Mouse (Mus musculus): ENCODE results near the gene Gm20517.

Gm20517 gene

DNA sequence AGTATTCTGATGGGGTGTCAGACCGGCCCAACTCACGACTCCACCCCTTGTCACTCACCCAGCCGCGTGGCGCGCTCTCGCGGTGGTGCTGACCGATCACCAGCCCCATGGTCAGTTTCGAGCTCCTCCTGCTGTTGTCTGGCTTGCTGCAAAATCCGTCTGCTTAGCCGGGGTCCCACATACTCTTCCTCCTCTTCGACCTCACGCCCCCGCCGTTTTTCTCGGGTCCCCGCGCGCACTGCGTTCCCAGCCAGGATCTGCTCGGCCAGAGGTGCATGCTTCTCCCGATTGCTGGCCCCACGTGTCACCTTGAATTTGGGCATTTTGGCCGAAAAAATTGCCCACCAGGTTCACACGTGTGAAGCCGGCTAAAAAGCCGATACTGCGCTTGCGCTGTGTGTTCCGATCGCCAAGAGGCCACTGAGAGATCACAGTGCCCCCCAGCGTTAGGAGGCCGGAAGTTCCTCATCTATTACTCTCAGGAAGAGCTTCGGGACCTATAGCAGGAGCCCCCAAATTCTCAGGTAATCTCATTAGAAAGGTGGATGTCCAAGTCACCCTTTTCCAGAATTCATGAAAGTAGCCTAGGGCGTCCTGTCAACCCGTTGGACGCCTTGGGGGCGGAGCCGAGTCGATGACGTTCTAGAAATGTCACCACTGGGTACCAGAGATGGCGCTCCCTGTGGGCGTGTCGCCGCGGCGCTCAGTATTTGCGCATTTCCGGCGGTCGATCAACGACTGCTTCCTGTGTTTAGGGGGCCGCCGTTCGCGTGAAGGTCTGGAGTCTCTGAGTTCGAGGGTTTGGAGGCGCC, at the start of gene Gm20517, which contains the start of the genes Bysl and Med20:
Gm20517 (plus strand) TSS at position 741 of the 812 bp plus-strand sequence.
Bysl (minus strand) TSS at position 644 of the 812 bp plus-strand sequence.
Med20 (plus strand) TSS at position 734 of the 812 bp plus-strand sequence.
- DNase-seq (ENCODE audit: low read depth) = peak; percentile 98

DNA sequence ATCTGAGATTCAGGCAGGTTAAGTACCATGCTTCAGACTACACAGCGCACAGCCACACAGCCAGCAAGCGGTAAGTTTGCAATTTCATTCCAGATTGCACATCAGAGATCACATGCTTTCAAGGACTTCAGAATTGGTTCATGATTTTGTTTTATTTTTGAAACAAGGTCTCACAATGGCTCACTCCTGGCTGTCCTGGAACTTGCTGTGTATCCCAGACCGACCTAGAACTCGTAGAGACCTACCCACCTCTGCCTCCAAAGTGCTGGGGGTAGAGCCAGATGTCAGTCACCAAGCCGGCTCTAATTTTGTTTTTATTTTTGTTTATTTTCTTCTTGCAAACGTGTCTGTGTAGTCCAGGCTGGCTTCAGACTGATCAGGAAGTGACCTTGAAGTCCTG, 48.5 kb upstream of the Gm20517 start:
- no peak for DNase-seq (ENCODE audit: low read depth)

DNA sequence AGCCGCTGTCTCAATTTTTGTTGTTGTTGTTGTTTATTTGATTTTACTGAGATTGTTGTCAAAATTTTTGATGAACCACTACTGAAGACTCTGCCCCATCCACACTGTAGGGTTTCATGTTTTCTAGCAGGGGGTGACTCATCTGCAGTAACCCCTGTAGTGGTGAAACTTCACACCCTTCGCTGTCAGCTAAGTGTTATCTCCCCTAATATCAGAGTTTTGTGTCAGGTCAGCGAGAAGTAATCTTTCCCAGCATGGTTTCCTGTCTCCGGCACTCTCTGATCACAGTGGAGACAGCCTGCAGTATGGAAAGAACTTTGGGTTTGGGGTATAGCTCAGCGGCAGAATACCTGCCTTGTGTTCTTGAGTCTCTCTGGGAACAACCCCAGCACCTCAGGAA, 46.8 kb upstream of the Gm20517 start:
- DNase-seq (ENCODE audit: low read depth) = peak; percentile 95

DNA sequence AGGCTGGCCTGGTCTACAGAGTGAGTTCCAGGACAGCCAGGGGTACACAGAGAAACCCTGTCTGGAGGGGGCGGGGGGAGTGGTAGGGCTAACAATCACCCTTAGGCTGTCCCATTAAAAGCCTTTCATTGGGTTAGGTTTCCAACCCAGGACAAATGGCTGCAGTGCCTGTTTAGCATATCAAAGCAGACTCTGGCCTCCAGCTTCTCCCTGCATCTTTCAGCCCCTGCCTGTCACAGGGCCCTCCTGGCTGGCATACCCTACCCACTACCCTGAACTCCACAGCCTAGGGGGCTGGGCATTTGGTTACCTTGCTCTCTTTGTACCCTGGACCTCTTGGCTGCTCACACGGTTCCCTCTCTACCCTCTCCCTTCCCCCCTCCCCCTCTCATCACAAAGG, 45.3 kb upstream of the Gm20517 start:
- no peak for DNase-seq (ENCODE audit: low read depth)

DNA sequence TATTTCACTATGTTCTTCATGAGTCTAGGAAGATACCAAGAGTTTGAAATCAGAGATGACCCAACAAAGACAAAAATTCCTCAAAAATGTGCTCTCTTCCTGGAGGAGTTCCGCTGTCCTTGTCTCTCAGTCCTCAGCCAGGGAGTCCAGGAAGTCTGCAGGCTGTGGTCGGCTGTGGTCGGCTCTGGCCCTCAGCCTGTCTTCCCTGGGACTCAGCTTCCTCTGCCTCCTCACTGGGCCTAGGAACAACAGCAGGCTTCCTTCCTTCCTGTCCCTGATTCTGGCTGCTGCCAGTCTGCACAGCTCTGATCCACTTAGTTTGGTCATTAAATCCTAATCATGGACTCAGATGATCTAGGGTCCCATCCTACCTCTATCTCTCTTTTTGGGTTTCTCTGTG, 44.1 kb upstream of the Gm20517 start:
- peak; percentile 77 for DNase-seq (ENCODE audit: low read depth)

DNA sequence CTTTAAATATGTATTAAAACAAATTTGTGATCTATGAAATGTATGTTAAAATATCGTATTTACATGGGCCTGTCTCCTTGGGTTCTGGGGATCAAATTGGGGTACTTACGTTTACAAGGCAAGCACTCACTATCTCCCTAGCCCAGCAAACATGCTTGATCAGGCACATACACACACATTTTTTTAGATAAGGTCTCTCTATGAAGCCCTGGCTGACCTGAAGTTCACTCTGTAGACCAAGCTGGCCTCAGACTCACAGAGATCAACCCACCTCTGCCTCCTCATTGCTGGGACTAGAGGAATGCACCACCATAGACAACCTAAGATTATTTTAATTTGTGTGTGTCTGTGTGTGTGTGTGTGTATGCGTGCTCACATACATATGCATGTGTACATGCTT, 43.0 kb upstream of the Gm20517 start:
- DNase-seq (ENCODE audit: low read depth) = no peak

DNA sequence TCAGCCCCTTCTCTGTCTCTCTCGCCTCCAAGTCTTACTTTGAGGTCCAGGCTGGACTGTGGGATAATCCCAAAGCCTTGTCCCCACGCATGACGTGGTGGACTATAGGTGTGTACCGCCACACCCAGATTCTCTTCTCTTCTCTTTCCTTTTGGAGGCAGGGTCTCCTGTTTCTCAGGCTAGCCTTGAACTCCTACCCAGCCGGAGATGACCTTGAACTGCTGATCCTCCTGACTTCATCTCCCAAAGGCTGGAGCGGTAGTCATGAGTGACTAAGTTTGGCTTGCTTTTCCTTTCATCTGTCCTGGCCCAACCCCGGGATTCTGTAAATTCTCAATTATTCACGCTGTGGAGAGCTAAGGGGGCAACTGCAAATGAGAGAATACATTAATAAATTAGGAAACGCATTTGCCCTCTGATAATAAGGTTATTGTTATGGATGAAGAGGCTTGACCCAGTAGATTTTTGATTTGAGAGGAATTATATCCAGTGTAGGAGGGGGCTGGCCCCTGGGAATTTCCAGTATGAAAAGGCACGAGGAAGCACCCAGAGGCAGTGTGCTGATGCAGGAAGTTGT, 42.4 kb upstream of the Gm20517 start:
- no peak for DNase-seq (ENCODE audit: low read depth)

DNA sequence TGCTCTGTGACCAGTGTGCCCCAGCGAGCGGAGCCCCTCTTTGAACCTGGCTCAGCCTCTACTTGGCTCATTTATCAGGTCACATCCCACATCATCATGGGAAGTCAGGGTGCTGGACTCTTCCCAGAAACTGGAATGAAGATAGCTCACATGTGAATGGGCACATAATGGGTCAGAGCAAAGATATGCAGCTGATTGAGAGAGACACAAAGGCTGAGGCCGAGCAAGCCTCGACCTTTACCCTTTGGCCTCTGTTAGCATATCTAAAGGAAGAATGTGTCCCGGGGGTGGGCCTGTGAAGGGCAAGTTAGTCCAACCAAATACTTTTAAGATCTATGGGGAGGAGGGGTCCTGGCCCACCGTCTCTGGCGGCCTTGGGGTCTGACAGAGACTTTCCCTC, 39.8 kb upstream of the Gm20517 start:
- DNase-seq (ENCODE audit: low read depth) = no peak

DNA sequence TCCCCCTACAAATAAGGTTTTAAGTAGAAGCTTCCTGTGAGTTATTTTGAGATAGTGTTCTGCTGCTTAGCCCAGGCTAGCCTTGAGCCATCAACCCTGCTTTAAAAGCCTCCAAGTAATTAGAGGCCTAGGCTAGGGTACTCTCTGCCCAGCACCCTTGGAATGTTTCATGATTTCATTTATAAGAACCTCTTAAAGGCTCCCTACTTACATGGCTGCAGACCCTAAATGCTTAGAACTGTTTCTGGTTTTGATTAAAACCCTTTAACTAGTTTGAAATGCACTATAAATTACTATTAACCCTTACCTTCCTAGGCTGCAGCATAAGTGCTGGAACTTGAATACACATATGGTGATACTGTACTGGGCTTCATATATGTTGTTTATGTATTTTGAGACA, 39.0 kb upstream of the Gm20517 start:
- no peak for DNase-seq (ENCODE audit: low read depth)

DNA sequence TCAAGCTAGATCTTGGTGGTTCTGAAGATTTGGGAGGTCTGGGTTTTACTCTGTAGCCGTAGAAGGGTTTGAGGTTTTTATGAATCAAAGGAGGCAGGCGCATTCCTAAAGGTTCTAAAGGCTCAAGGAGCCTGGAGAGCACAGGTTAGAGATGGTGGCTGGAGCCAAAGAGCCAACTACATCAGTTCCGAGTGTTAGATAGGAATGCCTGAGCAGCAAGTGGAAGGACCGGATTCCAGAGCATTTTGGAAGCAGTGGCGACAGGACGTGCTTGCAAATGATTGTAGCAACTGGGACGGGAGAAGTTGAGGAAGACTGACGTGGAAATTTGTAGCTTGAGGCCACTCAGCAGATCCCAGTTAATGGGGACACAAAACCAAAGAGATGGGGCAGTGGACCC, 37.4 kb upstream of the Gm20517 start:
- DNase-seq (ENCODE audit: low read depth) = no peak

DNA sequence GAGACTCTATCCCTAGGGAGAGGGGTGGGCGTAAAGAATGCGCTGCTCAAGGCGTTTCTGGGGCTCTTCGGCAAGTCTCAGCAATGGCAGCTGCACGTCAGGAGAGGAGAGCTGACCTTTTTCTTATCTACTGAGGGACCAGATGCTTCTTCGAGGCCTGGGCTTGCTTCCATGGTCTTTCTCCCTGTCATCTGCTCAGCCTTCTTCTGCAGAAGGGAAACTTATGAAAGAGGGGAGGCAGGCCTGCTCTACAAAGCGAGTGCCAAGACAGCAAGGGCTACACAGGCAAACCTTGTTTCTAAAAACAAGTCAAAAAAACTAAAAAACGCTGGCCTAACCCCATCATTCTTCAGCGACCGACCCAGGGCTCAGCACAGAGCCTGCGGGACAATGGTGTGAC, 36.6 kb upstream of the Gm20517 start:
- DNase-seq (ENCODE audit: low read depth) = no peak

DNA sequence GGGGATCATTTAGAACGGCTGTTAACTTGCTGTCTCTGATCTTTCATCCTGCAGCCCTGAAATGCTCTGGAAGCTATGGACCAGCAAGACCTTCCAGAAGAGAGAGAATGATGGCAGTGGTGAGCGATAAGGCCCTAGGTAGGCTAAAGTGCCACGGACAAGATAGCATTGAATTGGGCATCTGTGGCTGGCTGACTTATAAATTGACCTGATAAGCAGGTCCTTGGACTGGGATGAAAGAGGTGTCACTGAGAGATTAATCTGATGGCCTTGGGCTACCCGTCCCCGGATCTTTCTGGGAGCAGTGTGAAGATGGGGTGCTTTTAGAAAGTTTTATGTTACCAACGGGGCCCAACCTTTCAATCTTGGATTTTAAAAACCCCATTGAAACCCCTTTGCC, 32.7 kb upstream of the Gm20517 start:
- DNase-seq (ENCODE audit: low read depth) = no peak

DNA sequence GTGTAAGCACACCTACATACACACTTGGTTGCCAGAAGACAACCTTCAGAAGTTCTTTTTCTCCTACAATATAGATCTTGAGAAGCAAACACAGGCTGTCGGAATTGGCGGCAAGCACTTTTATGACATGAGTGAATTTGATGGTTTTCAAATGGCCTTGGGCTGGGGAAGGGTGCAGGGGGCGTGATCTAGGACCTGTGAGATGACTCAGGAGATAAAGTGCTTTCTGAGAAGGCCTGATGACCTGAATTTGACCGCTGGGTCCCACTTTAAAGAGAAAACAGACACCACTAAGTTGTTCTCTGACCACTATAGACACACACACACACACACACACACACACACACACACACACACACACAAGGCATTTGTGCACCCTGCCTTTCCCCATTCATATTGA, 30.4 kb upstream of the Gm20517 start:
- DNase-seq (ENCODE audit: low read depth) = no peak

DNA sequence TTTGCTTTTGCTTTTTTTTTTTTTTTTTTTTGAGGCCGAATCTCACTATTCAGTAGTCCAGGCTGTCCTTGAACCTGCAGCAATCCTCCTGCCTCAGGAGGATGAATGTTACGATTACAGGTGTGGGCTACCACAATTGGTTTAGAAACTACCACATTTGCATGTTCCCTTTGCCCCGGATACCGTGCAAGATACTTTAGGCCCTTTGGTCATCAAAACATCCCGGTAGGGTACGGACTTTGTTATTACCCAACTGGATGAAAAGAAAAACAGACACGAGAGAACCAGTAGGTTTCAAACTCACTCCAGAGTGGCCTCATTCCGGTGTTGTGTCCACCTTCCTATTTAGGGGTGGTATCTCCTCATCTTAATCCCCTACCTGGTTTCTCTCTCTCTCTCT, 22.9 kb upstream of the Gm20517 start:
- no peak for DNase-seq (ENCODE audit: low read depth)

DNA sequence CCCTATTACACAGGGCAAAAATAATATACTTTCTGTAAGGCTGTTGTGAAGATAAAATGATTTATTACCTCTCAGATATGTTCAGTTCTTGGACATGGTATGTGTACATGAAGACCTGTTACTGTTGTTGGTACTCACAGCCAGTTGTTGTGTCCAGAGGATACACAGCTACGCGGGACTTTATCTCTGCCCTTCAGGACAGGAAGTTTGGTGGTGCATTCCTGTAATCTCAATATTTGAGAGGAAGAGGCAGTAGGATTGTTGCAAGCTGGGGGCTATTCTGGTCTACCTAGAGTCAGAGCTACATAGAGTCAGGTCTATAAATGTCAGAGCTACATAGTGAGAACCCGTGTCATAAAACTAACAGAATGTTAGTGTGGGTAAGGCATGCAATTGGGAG, 20.3 kb upstream of the Gm20517 start:
- DNase-seq (ENCODE audit: low read depth) = peak; percentile 82

DNA sequence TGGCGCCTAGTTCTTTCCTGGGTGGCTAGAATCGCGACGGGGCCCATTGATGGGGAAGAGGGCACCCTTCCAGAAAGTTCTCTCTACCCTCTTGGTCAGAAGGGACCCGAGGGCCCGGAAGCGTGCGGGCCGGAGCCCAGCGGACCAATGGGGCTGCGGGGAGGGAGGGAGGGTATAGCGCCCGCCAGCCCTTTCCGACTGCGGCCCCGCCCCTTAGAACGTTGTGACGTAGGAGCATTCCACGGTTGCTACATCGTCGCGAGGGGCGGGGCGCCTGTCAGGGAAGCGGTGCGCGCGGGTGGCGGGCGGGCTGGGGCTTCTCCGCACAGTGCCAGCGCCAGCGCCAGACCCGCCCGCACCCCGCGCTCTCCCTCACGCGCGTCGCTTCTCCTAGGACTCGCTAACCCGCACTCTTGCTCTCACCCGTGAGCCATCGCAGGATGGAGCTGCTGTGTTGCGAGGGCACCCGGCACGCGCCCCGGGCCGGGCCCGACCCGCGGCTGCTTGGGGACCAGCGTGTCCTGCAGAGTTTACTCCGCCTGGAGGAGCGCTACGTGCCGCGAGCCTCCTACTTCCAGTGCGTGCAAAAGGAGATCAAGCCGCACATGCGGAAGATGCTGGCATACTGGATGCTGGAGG, 18.1 kb upstream of the Gm20517 start:
- DNase-seq (ENCODE audit: low read depth) = peak; percentile 93

DNA sequence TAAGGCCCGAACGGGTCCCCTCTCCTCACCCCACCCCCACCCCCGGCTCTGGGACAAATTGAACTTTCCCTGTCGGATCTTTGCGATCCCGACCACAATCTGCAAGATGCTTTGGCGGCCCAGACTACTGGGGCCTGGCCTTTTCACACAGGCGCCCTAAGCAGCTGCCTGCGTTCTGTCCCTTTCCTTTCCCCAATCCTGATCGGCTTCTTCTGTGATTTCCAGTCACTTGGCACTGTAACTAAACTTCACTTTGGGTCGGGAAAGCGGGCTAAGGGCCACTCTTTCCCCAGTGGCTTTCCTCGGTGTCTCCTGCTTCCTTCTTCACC, 17.6 kb upstream of the Gm20517 start:
- DNase-seq (ENCODE audit: low read depth) = no peak

DNA sequence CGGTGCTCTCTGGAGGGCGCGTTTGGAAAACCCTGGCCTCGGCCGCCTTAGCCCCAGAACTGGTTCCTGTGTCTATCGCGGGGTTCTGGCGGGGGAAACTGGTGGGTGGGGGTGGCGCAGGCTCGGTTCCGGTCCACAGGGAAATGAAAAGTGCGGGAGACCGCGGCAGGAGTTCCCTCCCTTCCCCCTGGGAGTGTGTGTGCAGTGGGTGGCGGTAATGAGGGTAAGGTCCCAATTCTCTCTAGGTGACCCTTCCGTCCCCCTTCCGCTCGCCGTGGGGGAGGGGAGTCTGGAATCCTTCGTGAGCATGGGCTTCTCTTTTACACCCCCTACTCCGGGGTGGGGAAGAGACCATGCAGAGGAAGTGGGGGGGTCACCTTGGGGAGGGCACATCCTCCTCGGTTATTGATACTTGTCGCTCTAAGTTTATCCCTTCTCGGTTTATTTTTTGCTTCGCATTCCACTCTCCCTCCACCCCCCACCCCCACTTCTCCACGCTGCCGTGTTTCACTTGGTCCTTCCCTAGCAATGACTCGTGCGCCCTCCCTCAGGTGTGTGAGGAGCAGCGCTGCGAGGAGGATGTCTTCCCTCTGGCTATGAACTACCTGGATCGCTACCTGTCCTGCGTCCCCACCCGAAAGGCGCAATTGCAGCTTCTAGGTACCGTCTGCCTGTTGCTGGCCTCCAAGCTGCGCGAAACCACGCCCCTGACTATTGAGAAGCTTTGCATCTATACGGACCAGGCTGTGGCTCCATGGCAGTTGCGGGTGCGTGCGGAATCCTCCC, 17.0 kb upstream of the Gm20517 start:
- peak; percentile 54 for DNase-seq (ENCODE audit: low read depth)

DNA sequence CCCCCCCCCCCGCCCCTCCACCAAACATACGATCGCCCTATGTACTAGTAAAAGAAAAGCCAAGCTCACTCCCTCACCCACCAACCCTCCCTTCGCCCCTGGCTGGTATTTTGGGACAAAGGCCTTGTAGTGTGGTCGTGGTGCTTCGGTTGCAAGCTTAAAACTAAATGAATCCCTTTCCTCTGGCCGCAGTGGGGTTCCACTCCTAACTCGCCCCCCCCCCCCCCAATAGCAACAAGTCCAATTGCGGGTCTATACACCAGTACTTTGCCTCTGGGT, 16.5 kb upstream of the Gm20517 start:
- no peak for DNase-seq (ENCODE audit: low read depth)

DNA sequence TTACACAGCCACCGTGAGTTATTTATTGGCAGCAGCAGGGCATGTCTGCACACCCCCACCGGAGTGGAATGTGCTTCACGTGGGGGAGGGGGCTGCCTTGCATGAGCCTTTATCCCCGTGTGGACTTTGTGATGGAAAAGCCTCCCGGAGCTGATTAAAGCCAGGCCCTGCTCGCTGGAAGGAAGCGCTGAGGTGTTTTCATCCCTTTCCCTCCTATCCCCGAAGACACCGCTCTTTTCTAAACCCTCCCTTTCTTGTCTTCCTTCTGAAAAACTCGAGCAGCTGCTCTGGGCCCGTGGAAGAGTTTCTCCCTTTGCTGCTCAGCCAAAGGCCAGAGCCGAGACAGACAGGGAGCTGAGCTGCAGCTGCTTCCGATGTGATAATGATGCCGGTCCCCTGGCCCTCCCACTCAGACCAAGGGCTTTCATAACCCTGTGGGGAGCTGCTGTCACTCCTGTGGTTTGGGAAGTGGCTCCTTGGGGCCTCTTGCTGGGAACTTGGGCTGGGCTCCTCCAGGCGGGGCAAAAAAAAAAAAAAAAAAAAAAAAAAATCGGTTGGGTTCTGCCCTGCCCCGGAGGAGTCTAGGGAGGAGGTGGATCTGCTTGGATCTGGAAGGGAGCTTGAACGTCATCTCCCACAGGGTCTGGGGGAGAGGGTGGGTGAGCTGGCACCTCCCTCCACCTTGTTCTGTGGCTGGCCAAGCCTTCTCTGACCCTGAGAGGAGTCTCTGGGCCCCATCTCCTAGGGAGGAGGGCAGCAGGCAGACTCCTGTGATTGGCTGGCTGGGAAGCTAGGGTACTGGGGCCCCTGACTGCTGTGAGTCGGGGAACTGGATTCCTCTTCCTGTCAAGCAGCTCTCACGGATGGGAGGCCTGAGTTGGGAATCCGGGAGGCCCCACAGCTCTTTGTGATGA, 15.9 kb upstream of the Gm20517 start:
- DNase-seq (ENCODE audit: low read depth) = peak; percentile 98

DNA sequence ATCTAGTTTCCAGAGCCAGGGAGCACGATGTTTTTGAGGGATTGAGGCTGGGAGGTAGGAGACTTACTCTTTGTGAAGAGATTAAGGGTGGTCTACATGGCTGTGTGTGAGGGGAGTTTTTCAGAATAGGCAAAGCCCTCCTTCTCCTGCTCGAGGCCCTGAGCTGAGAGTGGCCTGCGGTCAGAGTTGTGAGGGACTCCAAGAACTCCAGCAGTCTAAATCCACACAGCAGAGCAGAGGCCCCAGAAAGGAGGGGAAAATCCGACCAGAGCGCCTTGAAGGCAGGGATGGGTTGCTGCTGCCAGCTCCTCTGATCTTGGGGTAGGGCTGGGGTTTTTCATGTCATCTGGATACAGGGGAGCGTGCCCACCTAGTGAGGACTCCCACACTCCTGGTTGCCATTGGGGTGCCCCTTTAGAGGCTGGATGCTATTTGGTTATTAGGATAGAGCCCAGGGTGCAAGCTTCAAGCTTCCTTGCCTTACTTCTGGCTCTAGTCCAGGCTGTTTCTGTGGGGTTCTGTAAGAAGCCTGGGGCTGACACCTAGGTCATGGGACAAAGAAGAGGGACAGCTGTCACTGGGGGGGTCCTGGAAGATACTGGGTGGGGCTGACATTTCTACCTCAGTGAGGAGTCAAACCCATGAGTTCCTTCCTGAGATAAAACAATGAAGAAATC, 15.1 kb upstream of the Gm20517 start:
- DNase-seq (ENCODE audit: low read depth) = peak; percentile 50

Measured in 416B (cell line).